In genomic region chr3:108325521-108325920, GRCm38 (mm10) we compare ENCODE assay signal across 23 mouse cellular contexts. TPM values are rescaled to one million over a fixed set of nuclear protein-coding genes. Genes with fewer than 3 reads are reported as not detected.
"Had no signal": no experiment of that assay in that cellular context is flagged by ENCODE, and none has a peak within 500 bp of the region (broad histone marks: within the 10 kb centered on the region; RNA-seq: fewer than 3 reads in every experiment).

No protein-coding gene starts in this region.

- DNase-seq: gastrocnemius, postnatal 14 days; heart, adult 18-20 months; heart, postnatal 10 days; heart, postnatal 4 days; kidney, adult 18-20 months; kidney, adult 8-10 months; kidney, postnatal 10 days; kidney, postnatal 25 days; kidney, postnatal 4 days; liver; liver, embryonic 13.5 days had no signal

- H3K4me3 ChIP-seq: heart, embryonic 10.5 days; heart, embryonic 12.5 days; hindbrain, embryonic 10.5 days; hindbrain, embryonic 12.5 days; intestine, embryonic 15.5 days; left cerebral cortex, adult 2 months; limb, embryonic 10.5 days; limb, embryonic 12.5 days; liver, embryonic 13.5 days; liver, embryonic 15.5 days had no signal

- H3K27ac ChIP-seq: heart, embryonic 10.5 days; hindbrain, embryonic 10.5 days; hindbrain, embryonic 12.5 days; hindbrain, embryonic 14.5 days; intestine, embryonic 15.5 days; left cerebral cortex, adult 2 months; limb, embryonic 10.5 days; limb, embryonic 12.5 days; liver, embryonic 13.5 days; liver, embryonic 15.5 days had no signal

RNA-seq across cellular contexts. Expression of gene Mybphl, which starts 39.2 kb away (rescaled TPM):
- total RNA-seq: gastrocnemius, postnatal 4 days; granulocyte monocyte progenitor cell, adult 5-6 weeks had no signal
